Mouse (Mus musculus): ENCODE measurements around the gene Lrba. TPM values are rescaled to one million over a fixed set of nuclear protein-coding genes. Genes with fewer than 3 reads are reported as not detected.

Gene Lrba
- total RNA-seq, 4 experiments from 2014 or later, result 25.0 to 29.4 (median 25.7) TPM

- no peak for DNase-seq (ENCODE audit: low spot score in 2 of 2)
These were observed 439.9 kb downstream of the Lrba start for GRCm38 (mm10) chr3:86664399-86664798.

- no peak for DNase-seq (ENCODE audit: low spot score in 2 of 2)
These were observed 443.7 kb downstream of the Lrba start for GRCm38 (mm10) chr3:86668146-86668545.

DNA sequence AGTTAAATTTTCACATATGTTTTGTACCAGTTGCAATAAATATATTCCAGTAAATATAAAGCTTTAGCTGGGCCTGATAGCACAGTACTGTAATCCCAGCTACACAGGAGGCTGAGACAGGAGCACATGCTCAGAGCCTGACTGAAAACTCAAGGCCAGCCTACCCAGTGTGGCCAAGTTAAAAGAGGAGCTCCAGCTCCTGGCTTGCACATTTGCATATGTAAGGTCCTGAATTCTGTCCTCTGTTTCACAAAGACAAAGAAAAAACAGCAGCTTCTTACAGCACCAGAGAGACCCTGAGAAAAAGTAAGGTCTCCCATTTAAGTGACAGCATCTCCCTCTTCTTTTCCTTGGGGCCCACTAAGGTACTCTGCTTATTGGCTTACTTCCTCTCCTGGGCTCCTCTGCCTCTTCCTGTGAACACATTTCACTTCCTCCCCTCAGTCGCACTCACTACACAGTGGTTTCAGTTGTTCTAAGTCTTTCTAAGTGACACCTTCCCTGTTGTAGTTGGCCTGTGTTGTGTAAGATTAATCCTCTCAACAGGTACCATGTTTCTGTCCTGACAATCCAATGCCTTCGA, 453.2 kb downstream of the Lrba start:
- no peak for DNase-seq (ENCODE audit: low spot score in 2 of 2)

DNA sequence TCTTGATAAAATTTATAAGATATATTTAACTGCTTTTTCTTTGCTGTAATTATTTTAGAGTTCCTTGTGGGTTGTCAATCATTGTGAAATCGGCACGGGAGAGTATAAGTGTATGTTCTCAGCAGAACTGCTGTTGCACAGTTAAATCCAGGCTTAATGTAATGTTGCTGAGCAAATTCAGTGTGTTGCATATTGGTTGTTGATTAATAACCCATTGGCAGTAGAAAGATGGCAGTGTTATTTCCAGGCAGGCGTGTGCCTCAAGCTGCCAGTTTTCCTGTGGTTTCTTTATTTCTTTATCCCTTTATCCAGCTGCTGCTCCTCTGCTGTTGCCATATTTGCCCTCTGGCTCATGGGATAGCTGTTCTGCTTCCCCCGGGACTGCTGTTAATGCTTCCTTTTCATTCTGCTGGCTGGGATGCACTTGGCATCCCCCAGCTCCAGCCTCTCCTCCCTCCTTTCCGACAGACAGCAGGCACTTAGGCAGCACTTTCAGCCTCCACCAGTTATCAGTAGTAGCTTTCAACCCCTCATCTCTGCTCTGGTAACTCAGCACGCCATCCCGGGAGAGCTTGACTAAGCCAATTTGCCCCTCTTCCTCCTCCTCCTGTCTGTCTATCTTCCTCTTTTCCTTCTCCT, 463.2 kb downstream of the Lrba start:
- DNase-seq (ENCODE audit: low spot score in 2 of 2), result no peak

DNA sequence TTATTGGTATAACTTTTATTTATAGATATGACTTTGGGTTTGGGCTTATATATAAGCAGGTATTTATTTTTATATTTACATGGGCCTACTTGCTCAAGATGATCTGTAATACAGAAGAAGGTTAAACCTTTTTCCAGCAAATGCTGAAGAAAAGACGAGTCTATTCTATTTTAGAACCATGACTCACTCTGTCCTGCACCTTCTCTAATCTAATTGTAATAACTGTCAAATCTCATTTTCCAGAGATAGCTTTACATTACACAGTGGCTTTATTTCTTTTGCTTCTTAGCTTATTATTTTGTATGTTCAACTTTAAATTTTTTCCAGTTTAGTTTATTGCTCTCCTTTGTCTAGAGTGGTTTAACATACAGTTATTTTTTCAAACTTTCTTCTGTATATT, 464.0 kb downstream of the Lrba start:
- DNase-seq (ENCODE audit: low spot score in 2 of 2), result no peak

DNA sequence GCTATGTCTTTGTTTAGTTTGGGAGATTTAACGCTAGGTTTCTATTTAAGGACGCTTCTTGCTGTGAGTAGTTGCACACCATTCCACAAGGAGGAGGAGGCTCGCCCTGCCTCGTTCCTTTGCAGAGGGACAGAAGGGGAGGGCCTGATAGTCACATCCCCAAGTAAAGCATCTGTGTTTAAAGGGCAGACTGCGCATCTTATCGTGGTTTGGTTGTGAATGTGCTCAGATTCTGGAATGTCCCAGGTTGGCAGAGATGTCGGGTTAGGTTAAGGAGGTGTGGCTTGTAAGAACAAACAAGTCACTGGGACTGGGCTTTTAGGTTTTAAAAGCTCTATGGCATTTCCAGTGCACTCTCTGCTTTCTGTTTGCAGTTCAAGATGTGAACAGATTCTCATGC, 464.8 kb downstream of the Lrba start:
- DNase-seq (ENCODE audit: low spot score in 2 of 2), result no peak

DNA sequence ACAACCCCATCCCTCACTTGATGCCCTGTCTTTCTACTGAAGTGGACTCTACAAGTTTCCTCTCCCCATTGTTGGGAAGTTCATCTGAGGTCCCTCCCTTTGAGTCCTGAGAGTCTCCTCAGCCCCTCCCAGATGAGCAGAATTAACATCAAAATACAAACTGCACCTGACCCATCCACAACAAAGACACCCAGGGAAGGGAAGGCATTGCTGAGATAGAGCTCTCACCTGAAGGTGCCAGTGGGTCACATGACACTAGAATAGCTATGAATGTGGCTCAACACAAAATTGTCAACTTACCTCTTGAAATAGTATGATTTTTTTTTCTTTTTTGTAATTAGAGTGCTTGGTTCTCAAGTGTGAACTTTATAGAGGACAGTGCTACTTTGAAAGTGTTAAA, 468.3 kb downstream of the Lrba start:
- no peak for DNase-seq (ENCODE audit: low spot score in 2 of 2)

DNA sequence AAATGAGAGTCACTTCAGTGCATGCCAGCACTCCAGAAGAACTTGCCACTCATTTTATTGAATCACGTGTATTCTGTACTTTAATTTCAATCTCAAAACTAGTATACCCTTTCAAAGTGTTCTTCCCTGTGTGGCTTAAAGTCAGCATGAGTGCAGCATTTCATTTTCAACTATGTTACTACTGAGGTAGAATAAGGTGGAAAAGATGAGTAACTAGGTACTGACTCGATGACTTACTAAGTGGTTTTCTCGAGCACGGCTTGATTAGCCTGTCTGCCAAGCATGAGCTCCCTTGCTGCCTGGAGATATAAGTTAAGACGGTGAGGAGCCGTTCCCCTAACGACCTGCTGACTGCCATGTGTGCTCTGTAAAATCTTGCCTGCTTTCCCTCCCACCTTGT, 469.1 kb downstream of the Lrba start:
- DNase-seq (ENCODE audit: low spot score in 2 of 2), result no peak

DNA sequence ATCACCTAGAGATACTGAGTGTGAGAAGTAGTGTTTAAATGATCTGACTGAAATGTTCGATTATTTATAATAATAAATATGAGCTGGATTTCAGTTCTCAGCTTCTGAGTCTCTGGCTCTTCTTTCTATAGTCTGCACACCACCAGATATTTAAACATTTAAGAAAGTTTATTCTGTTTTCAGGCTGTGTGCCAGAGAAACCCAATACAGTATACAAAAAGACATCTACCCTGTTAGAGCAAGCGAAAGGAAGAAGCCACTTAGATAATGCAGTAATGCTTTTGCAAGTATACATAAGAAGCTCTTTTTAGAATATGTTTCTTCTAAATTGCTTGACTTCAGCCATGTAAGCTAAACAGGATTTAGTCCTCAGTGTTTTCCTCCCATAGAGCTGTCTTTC, 474.5 kb downstream of the Lrba start:
- no peak for DNase-seq (ENCODE audit: low spot score in 2 of 2)

DNA sequence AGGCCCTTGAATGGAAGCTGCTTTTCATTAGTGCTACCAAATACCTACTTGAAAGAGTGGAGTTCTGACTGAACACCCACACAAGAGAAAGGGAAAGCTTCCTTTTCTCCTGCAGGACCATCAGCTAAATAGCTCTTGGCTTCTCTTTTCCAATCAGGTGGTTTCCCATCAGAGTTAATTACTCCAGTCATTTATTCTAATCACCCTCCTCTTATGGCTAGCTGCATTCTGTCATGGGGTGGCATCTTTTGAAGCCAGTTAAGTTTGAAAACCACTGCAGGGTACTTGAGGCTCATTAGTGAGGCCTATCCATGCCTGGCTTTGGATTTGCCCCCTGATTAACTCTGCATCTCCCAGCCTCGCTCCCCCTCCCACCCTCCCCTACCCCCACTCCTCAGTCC, 476.7 kb downstream of the Lrba start:
- no peak for DNase-seq (ENCODE audit: low spot score in 2 of 2)

DNA sequence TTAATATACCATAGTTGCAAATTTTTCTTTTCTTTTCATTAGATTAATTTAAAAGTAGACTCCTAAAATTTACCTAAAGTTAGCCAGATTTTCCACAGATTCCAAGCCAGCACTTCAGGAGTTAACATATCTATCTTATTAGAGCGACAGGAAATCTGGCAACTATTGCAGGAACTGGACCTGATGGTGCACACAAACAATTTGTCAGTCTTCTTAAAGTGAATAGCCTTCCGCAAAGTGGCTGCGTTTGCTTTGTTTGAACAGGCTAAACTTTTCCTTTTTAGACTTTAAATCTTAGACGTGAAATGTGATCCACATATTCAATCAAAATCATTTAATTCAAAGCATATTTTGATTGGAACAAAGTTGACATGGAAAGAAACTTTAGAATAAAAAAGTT, 485.0 kb downstream of the Lrba start:
- no peak for DNase-seq (ENCODE audit: low spot score in 2 of 2)

DNA sequence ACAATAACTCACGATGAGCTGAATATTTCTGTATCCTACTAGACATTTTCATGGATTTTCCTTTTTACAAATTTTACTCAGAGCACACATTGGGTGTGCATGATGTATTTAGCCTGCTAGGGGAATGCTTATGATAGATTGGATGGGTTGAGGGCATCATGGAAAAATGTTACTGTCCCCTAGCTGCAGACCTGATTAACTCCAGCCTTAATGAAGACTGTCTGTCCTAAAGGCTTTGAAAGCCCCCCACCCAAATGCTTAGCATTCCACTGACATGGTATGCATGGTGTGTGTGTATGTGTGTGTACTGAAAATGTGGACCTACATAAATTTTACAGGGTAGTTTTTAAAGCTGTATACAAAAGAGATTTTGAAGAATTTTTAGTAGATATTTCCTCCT, 487.1 kb downstream of the Lrba start:
- no peak for DNase-seq (ENCODE audit: low spot score in 2 of 2)

GRCm38 (mm10) chr3:86712758-86713157, 488.3 kb downstream of the Lrba start:
- DNase-seq (ENCODE audit: low spot score in 2 of 2), result no peak

DNA sequence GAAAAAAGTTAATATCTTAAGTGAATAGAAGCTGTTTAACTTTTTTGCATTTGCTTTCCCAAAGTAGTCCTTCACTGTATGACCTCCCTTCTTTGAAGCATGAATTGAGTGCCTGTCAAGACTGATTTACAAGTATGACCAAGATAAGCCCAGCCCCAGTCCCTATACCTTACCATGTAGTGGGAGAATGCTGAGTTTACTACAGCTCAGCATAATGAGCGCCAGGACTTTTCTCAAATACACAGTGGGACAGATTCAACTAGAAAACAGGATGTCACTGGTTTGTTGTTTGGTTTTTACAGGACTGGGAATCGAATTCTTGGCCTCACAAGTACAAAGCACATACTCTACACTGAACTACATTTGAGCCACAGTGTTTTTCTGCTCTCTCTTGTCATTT, 490.0 kb downstream of the Lrba start:
- no peak for DNase-seq (ENCODE audit: low spot score in 2 of 2)

- DNase-seq (ENCODE audit: low spot score in 2 of 2), result no peak
These were observed 499.2 kb downstream of the Lrba start for GRCm38 (mm10) chr3:86723415-86724298.

DNA sequence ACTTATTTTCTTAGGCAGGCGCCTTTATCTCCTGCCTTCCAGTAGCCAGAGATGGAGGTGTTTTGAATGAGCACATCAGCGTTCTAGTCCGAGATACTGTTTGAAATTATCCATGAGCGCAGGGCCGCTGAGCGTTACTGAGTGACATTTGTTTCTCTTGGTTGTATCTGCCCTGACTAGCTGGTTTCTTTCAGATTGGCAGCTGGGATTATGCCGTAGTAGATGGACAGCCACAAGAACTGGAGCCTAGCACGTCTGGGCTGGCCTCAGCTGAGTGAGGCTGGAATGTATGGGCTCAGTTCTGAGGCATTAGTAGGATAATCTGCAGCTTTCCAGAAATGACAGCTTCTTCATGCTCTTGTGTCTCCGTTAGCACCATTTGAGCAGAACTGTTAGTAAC, 500.6 kb downstream of the Lrba start:
- DNase-seq (ENCODE audit: low spot score in 2 of 2), result no peak

DNA sequence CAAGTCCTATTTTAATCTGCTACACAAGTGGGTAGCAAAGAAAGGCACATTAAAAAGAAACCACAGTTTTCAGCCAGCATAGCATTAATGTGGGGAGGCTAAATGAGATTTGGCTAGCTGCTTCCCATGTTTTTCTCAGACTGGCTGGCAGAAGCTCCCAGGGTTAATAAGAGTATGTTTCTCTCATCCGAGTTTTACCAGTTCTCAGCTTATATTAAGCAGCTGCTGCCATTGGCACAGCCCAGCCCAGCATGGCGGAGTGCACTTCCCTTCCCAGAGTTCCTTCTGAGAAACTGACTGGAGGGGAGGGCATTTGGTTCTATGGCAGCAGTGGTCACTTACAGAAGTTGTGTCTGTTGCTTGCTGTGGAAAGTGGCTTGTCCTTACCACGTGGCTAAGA, 514.4 kb downstream of the Lrba start:
- no peak for DNase-seq (ENCODE audit: low spot score in 2 of 2)

DNA sequence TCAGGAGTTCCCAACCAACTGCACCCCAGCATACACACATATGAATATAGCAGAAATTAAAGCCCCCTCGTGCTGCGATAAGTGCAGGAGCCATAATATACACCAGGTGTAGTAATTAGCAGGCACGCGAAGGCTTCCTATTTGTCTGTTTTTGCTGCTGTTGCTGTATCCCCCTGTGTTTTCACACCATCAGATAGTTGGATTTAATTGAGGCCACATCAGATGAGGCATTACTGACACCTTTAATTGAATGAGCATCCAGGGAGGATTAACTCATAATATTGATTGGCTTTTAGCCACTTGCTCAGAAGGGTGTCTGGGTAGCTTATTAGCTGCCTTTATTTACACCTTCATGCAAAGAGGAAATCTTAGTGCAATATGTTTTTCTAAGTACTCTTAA, 515.3 kb downstream of the Lrba start:
- no peak for DNase-seq (ENCODE audit: low spot score in 2 of 2)

DNA sequence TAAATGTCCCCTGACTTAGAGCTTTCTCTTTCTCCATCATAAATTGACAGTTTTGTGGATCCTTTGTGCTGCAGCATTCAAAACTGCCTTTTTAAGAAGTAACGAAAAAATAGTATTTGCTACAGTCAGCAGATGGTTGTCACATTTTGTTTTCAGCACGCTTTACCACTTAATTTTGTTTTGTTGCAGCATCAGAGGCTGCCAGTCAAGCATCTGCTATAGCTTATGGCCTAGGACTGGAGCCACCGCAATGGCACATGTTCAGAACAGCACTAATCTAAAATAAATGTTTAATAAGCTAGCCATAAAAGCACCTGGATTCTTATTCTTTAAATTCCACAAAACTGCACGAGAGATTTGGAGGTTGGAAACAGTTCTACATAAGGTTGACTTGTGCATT, 520.9 kb downstream of the Lrba start:
- no peak for DNase-seq (ENCODE audit: low spot score in 2 of 2)

DNA sequence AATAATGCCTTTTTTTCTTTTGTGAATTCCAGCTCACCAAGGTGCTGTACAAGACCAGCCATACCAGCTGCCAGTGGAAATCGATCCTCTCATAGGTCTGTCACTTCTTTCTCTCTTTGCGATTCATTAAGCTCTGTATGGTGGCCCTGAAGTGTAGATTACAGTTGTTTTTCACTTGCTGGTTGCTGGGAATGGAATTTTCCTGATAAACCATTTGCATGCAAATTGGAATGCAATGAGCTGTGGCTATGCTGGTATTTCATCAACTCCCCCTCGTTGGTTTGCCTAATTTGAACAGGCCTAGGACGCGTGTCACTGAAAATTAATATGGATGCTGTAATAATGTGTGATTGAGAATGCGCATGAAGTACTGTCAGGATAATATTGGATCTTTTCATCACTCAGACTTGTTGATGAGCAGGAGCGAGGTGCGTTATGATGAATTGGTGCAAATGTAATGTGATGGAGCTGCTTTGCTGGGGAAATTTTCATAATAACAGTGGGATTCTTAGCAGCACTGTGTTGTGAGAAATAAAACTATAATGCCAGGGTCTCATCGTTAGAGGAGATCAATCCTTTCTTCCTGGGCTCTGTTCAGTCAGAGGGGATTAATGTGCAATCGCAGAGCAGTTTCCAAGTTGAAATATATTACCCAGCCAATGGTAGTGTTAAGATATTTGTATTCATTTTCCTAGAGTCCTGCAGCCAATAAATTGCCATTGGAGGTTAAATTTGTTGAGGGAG, 521.5 kb downstream of the Lrba start:
- no peak for DNase-seq (ENCODE audit: low spot score in 2 of 2)

DNA sequence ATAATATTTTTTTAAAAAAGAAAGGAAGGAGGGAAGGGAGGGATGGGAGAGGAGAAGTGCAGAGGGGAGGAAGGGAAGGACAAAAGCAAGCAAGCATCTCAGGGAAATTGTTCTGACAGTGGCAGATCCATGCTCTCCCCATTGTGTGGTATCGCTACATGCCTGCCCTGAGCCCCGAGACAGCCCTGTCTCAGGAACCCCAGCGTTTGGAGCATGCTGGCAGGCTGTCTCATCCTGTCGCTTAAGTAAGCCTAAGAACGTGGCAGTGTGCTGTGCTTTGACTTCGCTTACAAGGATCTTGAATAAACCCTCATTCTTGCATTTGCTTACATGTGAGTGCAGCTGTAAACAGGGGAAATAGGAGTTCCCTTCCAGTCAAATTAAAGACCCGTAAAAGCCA, 526.2 kb downstream of the Lrba start:
- no peak for DNase-seq (ENCODE audit: low spot score in 2 of 2)

- DNase-seq (ENCODE audit: low spot score in 2 of 2), result no peak
These were observed 529.7 kb downstream of the Lrba start for GRCm38 (mm10) chr3:86754178-86754577.

All from gastrocnemius, adult 8-10 months (tissue).